Mouse (Mus musculus) G1E (cell line): ENCODE data around the gene Tbc1d8b. TPM values are rescaled to one million over a fixed set of nuclear protein-coding genes. Genes with fewer than 3 reads are reported as not detected.

Source experiments
- ATAC-seq: 2 replicates; pipeline ENCODE4 v1.8.0; 2016; ENCODE audit warnings: mild to moderate bottlenecking; ENCODE audit not compliant: insufficient number of reproducible peaks, poor library complexity, low FRiP score, severe bottlenecking; ENCODE audit errors: extremely low read depth
- DNase-seq: peaks from one replicate; pipeline ENCODE4 v3.0.0; 2012; ENCODE audit warnings: low spot score
- H3K27me3 ChIP-seq: 2 replicates; pipeline ENCODE4 v1.6.1; 2012; ENCODE audit warnings: mild to moderate bottlenecking, low read length, inconsistent platforms; ENCODE audit not compliant: insufficient read depth
- H3K36me3 ChIP-seq: replicated peaks from 2 replicates; pipeline ENCODE3; 2012; ENCODE audit warnings: mild to moderate bottlenecking, inconsistent platforms
- H3K4me1 ChIP-seq: 2 replicates; pipeline ENCODE4 v1.6.1; 2012; ENCODE audit warnings: low read depth, low read length, inconsistent platforms, mixed read lengths; ENCODE audit not compliant: insufficient read depth
- H3K4me3 ChIP-seq: 2 replicates; pipeline ENCODE4 v1.5.1; 2012; ENCODE audit warnings: low read depth, mild to moderate bottlenecking, inconsistent platforms, low read length, moderate library complexity, mixed read lengths
- H3K9me3 ChIP-seq: replicated peaks from 2 replicates; pipeline ENCODE4 v1.6.1; 2012; ENCODE audit warnings: inconsistent platforms
- CTCF ChIP-seq: IDR thresholded peaks from 2 replicates; pipeline ENCODE4 v1.5.1; 2012; ENCODE audit warnings: low read depth, low read length, inconsistent platforms, mixed read lengths
- GATA1 ChIP-seq: IDR thresholded peaks from 2 replicates; pipeline ENCODE4 v1.6.1; 2012; ENCODE audit warnings: borderline replicate concordance, low read length, inconsistent platforms, mixed read lengths
- GATA2 ChIP-seq: IDR thresholded peaks from 2 replicates; pipeline ENCODE4 v1.6.1; 2012; ENCODE audit warnings: low read depth, low read length, inconsistent platforms, borderline replicate concordance
- POLR2AphosphoS5 ChIP-seq: IDR thresholded peaks from 2 replicates; pipeline ENCODE4 v1.6.1; 2012; ENCODE audit warnings: low read depth, low read length, inconsistent platforms; ENCODE audit not compliant: insufficient replicate concordance
- TAL1 ChIP-seq: conservative IDR thresholded peaks from 2 replicates; pipeline ENCODE4 v1.6.1; 2012; ENCODE audit warnings: low read depth, low read length, inconsistent platforms, mixed read lengths
- polyA plus RNA-seq: library from polyadenylated mRNA; stranded (reverse); fragments of >175 nt; gene quantifications from 2 replicates; pipeline ENCODE4 v1.2.3, GENCODE M21; 2012
- total RNA-seq, 2 experiments: library from RNA; stranded (forward) in 1 of 2; stranded (reverse) in 1 of 2; fragments of 200-1000 nt in 1 of 2; fragments of >200 nt in 1 of 2; fragmentation: Nextera tagmentation in 1 of 2; gene quantifications; 2 replicates each; pipeline ENCODE4 v1.2.3; 2014 to 2017

The Tbc1d8b gene
- total and polyA plus RNA-seq, 3 experiments: 0.29 to 12.5 (median 11.4) TPM

GRCm38 (mm10) chrX:139662111-139662510, 22.7 kb upstream of the Tbc1d8b start:
- no peak for DNase-seq
- ATAC-seq: no peak
- Histone ChIP-seq H3K4me3 (no peak overlapping the region), H3K36me3 (peaks cover 33% of the 10 kb centered on the region), H3K4me1 (no peaks in the 10 kb centered on the region), H3K9me3 (no peaks in the 10 kb centered on the region), H3K27me3 (no peaks in the 10 kb centered on the region)
- TF ChIP-seq GATA1 (no peak), TAL1 (no peak), POLR2AphosphoS5 (no peak), CTCF (no peak), GATA2 (no peak)

- TF ChIP-seq GATA1 (no peak), CTCF (no peak)
- Histone ChIP-seq H3K9me3 (no peaks in the 10 kb centered on the region), H3K27me3 (no peaks in the 10 kb centered on the region), H3K4me3 (no peak overlapping the region), H3K36me3 (peaks cover 38% of the 10 kb centered on the region), H3K4me1 (no peaks in the 10 kb centered on the region)
- ATAC-seq (no peak), DNase-seq (no peak)
These were observed 19.0 kb upstream of the Tbc1d8b start for GRCm38 (mm10) chrX:139665829-139666228.

GRCm38 (mm10) chrX:139684410-139684774, 404 bp upstream of the Tbc1d8b start:
- ATAC-seq: no peak
- no peaks in the 10 kb centered on the region for H3K9me3 ChIP-seq
- H3K36me3 ChIP-seq: no peaks in the 10 kb centered on the region
- no peaks in the 10 kb centered on the region for H3K27me3 ChIP-seq
- 0 out of 2 replicates have a peak, but pooled peaks cover 2% of the 10 kb centered on the region for H3K4me1 ChIP-seq
- DNase-seq: peak; percentile 3
- peak overlapping the region; percentile 77 for H3K4me3 ChIP-seq
- TF ChIP-seq TAL1 (no peak), CTCF (no peak), GATA1 (no peak), GATA2 (no peak), POLR2AphosphoS5 (no peak)

DNA sequence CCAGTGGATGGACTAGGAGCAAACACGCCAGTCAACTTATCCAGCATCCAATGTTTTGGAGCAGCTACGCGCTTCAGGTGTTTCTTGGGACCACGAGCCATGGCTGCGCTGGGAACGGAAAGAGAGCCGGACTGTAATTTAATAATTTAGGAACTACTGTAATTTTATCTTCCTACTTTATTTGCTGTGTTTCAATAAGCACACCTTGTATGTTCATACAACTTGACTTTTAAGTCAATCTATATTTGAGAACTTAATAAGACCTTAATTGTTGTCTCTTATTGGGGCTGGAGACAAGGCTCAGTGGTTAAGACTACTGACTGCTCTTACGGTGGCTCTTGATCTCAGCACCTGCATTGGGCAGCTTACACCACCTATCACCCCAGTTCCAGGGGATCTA, 29.6 kb downstream of the Tbc1d8b start, which contains the start of gene Gm15013:
Gene Gm15013 (minus strand): TSS at position 101 of the 400 bp plus-strand sequence.
- no peak for ATAC-seq

DNA sequence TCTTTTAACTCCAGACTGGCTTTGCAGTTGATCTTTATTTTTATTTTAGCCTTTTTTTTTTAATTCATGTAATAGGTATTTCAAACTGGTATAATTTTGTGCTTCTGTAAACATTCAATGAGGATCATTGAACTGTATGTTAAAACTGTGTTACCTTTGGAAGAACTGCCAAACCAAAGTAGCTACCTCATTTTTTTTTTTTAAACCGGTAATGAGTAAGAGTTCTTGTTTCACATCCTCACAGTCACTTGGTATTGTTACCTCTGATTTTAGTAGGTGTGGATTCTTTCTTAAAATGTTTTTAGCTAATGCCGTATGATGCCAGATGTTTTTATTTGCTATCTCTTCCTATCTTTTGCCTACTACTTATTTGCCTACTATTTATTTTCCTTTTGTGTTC, 37.6 kb downstream of the Tbc1d8b start:
- ATAC-seq (no peak), DNase-seq (no peak)
- H3K36me3 ChIP-seq: peaks cover 18% of the 10 kb centered on the region
- H3K27me3 ChIP-seq: no peaks in the 10 kb centered on the region
- TF ChIP-seq GATA1 (no peak), CTCF (no peak), GATA2 (no peak), POLR2AphosphoS5 (no peak), TAL1 (no peak)
- no peaks in the 10 kb centered on the region for H3K9me3 ChIP-seq
- H3K4me1 ChIP-seq: no peaks in the 10 kb centered on the region
- no peak overlapping the region for H3K4me3 ChIP-seq

More for the DNA sequence above, 29.6 kb downstream of the Tbc1d8b start, which contains the start of gene Gm15013:
- no peak for DNase-seq
- H3K27me3 ChIP-seq: no peaks in the 10 kb centered on the region
- H3K4me1 ChIP-seq: no peaks in the 10 kb centered on the region
- TF ChIP-seq TAL1: no peak
- no peak for TF ChIP-seq POLR2AphosphoS5
- TF ChIP-seq GATA2: no peak
- no peak for TF ChIP-seq GATA1
- no peak for TF ChIP-seq CTCF
- H3K36me3 ChIP-seq: peaks cover 12% of the 10 kb centered on the region
- H3K9me3 ChIP-seq: no peaks in the 10 kb centered on the region
- H3K4me3 ChIP-seq: no peak within 1 kb of the TSS

DNA sequence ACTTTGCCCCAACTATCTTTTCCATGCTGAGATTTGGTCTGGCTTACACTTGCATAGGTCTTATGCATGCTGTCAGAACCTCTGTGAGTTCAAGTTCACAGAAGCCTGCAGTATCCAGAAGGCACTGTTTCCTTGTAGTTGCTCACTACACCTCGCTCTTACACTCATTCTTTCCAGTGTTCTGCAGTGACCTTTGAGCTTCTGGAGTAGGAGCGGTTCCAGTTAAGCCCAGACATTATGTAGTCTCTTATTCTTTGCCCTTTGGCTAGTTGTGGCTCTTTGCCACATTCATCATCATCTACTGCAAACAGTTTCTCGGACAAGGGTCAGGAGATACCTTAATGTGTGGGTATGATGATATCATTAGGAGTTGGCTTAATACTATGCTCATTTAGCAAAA, 45.7 kb downstream of the Tbc1d8b start:
- no peak for ATAC-seq
- no peaks in the 10 kb centered on the region for H3K9me3 ChIP-seq
- peaks cover 32% of the 10 kb centered on the region for H3K36me3 ChIP-seq

More for the DNA sequence above, 45.7 kb downstream of the Tbc1d8b start:
- Histone ChIP-seq H3K4me3 (no peak overlapping the region), H3K27me3 (no peaks in the 10 kb centered on the region), H3K4me1 (no peaks in the 10 kb centered on the region)
- DNase-seq: no peak
- no peak for TF ChIP-seq GATA1
- no peak for TF ChIP-seq TAL1
- TF ChIP-seq CTCF: no peak
- TF ChIP-seq POLR2AphosphoS5: no peak
- TF ChIP-seq GATA2: no peak
